Mouse (Mus musculus) hindbrain, embryonic 16.5 days (tissue): ENCODE data around the gene Gm3417. TPM values are rescaled to one million over a fixed set of nuclear protein-coding genes. Genes with fewer than 3 reads are reported as not detected.
"Not testable (repeated sequence)": the region's sequence is repeated elsewhere in the genome, so short reads cannot be mapped to it uniquely, and the experiment has no call there.

Experiments
- ATAC-seq: fragments of 200-750 bp; cut with Nextera tagmentation; 2 replicates; pipeline ENCODE4 v1.8.0; 2017; ENCODE audit warnings: moderate TSS enrichment, moderate library complexity
- H3K27ac ChIP-seq: fragments of 300-500 bp; sonication (generic); 2 replicates; pipeline ENCODE4 v1.5.1; 2014; ENCODE audit warnings: low read depth, mild to moderate bottlenecking, control low read depth, low read length, moderate library complexity
- H3K27me3 ChIP-seq: fragments of 300-500 bp; sonication (generic); replicated peaks from 2 replicates; pipeline ENCODE4 v1.6.1; 2014; ENCODE audit warnings: low read length; ENCODE audit not compliant: control insufficient read depth, insufficient read depth
- H3K36me3 ChIP-seq: fragments of 300-500 bp; sonication (generic); 2 replicates; pipeline ENCODE4 v1.6.1; 2014; ENCODE audit warnings: mild to moderate bottlenecking, low read length, moderate library complexity, mixed read lengths; ENCODE audit not compliant: control insufficient read depth, insufficient read depth
- H3K4me1 ChIP-seq: fragments of 300-500 bp; sonication (generic); 2 replicates; pipeline ENCODE4 v1.6.1; 2014; ENCODE audit warnings: low read depth, low read length; ENCODE audit not compliant: control insufficient read depth, insufficient read depth
- H3K4me2 ChIP-seq: fragments of 300-500 bp; sonication (generic); 2 replicates; pipeline ENCODE4 v1.6.1; 2014; ENCODE audit warnings: mild to moderate bottlenecking, low read length, control low read depth, moderate library complexity
- H3K4me3 ChIP-seq: fragments of 300-500 bp; sonication (generic); 2 replicates; pipeline ENCODE4 v1.5.1; 2014; ENCODE audit warnings: mild to moderate bottlenecking, low read length, control low read depth, moderate library complexity
- H3K9ac ChIP-seq: fragments of 300-500 bp; sonication (generic); 2 replicates; pipeline ENCODE4 v1.6.1; 2014; ENCODE audit warnings: low read depth, mild to moderate bottlenecking, control low read depth, low read length, moderate library complexity
- H3K9me3 ChIP-seq: fragments of 300-500 bp; sonication (generic); 2 replicates; pipeline ENCODE4 v1.6.1; 2014; ENCODE audit warnings: mild to moderate bottlenecking, low read length, moderate library complexity; ENCODE audit not compliant: control insufficient read depth
- WGBS: fragments of 180-500 bp; shearing (Covaris S2); extraction: QIAGEN DNeasy Blood & Tissue Kit; methylation state at CpG from one replicate; pipeline ENCODE4 v1.1.7; 2014; 5-methylcytosine and 5-hydroxymethylcytosine counted together
- polyA plus RNA-seq: library from polyadenylated mRNA; unstranded; fragments of >200 nt; fragmentation: Nextera tagmentation; extraction: Ambion mirVana; gene quantifications from 2 replicates; pipeline ENCODE4 v1.2.1, GENCODE M21; 2015

Gm3417 gene
- polyA plus RNA-seq, 1 experiment from 2014 or later, result not detected

DNA sequence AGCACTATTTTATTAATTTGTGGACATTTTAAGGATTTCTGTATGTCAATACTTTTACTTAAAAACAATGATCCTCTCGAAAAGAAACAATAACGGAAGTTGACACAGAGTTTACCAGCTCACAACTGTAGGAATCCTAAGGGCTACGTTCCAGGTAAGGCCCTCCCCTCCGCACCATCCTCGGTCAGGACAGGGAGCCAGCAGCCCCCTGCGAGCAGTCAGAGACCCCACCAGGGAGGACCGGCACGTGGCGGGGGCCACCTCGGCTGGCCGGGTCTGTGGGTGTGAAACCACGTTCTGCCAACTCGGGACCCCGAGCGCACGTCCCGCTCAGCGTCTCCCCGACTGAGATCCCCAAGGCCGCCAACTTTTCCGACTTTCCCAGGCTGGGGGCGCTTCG is 18.1 kb downstream of the Gm3417 start:
- Histone ChIP-seq H3K9ac (peak overlapping the region; percentile 80), H3K27me3 (no peaks in the 10 kb centered on the region), H3K27ac (no peak overlapping the region), H3K4me1 (peaks cover 6% of the 10 kb centered on the region), H3K36me3 (no peaks in the 10 kb centered on the region), H3K9me3 (no peaks in the 10 kb centered on the region), H3K4me3 (peak overlapping the region; percentile 72), H3K4me2 (peak overlapping the region; percentile 99)
- peak; percentile 3; the same call in 1 of the 2 replicates for ATAC-seq
- under 1% methylated on average over 8 of the region's 23 CpGs for WGBS

DNA sequence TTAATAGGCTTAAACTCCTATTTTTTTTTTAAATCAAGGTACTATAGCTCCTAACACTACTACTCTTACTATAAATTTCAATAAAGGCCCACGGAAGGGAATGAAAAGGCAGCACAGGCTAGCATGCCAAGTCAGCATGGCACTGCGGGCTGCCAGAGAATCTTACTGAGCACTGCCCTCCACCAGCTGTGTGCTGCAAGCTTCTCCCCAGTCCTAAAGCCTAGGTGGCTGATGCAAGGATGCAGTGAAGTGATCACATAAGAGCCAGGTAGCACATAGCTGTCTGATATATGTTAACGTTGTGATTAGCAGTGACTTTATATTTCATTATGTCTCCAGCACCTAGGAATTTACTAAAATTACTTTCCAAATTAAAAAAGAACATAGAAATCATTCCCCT is 18.6 kb downstream of the Gm3417 start:
- Histone ChIP-seq H3K4me1 (peaks cover 6% of the 10 kb centered on the region), H3K4me3 (peak overlapping the region; percentile 7; the same call in 1 of the 2 replicates), H3K9ac (peak overlapping the region; percentile 6; the same call in 1 of the 2 replicates), H3K27ac (no peak overlapping the region), H3K4me2 (peak overlapping the region; percentile 49), H3K9me3 (no peaks in the 10 kb centered on the region), H3K27me3 (no peaks in the 10 kb centered on the region), H3K36me3 (no peaks in the 10 kb centered on the region)
- 14% methylated on average over 3 of the region's 3 CpGs for WGBS
- no peak for ATAC-seq

DNA sequence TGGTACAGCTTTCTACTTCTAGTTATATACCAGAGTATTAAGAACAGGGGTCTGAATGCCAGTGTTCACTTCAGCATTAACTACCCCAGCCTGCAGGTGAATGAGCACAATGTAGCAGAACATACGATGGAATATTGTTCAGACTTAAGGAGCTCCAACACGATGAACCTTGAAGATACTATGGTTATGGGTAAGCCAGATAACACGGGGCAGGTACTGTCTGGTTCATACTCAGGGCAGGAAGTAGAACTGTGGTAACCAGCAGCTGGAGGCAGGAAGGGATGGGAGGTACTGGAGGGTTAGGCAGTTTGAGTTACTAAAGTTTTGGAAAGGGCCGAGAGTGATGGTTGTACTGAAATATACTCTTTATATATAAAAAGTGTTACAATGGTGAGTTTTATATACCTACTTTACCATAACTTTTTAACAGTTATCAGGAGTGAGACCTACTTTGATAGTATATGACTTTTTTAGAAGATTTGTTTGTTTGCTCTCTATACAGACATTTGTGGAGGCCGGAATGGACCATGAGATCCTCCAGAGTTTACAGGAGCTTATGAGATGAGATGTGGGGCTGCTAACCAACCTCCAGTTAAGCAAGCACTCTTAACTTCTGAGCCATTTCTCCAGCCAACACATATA is 19.8 kb downstream of the Gm3417 start:
- no peak overlapping the region for H3K4me2 ChIP-seq
- peaks cover 6% of the 10 kb centered on the region for H3K4me1 ChIP-seq
- no peak overlapping the region for H3K4me3 ChIP-seq
- H3K27ac ChIP-seq, result no peak overlapping the region
- WGBS, result 90% methylated on average over 5 of the region's 5 CpGs
- H3K9me3 ChIP-seq, result no peaks in the 10 kb centered on the region
- no peak overlapping the region for H3K9ac ChIP-seq
- H3K36me3 ChIP-seq, result peaks cover 6% of the 10 kb centered on the region
- no peaks in the 10 kb centered on the region for H3K27me3 ChIP-seq
- no peak for ATAC-seq

DNA sequence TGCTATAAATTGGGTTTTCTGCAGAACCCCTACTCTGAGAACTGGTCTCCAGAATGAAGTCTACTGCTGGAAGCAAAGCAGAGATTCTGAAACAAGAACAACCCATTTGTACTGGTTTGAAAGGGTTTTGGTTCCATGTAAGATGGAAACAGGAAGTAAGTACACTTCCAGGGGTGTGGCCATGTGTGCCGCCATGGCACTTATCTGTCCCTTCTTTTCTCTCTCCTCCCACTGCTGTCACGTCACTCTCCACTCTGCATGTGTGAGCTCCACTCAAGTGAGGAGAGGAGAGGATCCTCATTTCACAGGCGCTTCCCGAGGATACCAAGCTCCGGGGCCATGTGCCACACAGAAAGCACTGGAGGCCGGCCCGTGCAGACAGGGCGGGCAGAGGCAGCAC is 25.1 kb downstream of the Gm3417 start:
- Histone ChIP-seq H3K9ac (no peak overlapping the region), H3K27ac (no peak overlapping the region), H3K9me3 (no peaks in the 10 kb centered on the region), H3K27me3 (no peaks in the 10 kb centered on the region), H3K4me2 (no peak overlapping the region), H3K36me3 (peaks cover 30% of the 10 kb centered on the region), H3K4me1 (no peaks in the 10 kb centered on the region), H3K4me3 (no peak overlapping the region)
- 86% methylated on average over 8 of the region's 8 CpGs for WGBS
- no peak for ATAC-seq

DNA sequence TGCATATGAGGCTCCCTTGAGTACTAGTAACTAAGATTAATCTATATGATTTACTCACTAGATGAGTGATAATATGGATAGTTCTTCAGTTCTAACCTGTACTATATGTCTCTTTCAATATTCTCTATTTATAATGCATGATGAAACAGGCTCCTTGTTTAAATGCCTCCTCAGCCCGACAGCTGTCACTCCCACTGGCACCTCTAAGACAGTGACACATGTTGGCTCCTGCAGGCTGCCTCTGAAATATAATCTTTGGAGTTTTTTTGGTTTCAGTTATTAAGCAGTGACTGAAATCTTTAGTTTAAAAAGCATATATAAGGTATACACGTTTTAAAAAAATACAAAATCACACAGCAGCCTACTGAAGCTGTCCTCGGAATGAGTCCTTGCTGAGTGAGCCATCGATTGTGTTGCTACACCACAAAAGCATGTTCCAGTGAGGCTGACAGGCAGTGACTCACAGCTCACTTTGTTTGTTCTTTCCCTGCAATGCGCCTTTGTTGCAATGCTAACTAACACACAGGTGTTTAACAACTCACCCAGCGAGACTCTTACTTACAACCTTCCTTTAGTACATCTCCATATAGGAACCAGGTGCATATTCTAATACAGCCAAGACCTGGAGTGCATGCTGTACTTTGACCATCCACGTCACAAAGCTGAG is 29.3 kb downstream of the Gm3417 start:
- Histone ChIP-seq H3K9ac (no peak overlapping the region), H3K27me3 (no peaks in the 10 kb centered on the region), H3K9me3 (no peaks in the 10 kb centered on the region), H3K4me3 (no peak overlapping the region), H3K36me3 (peaks cover 34% of the 10 kb centered on the region), H3K4me2 (no peak overlapping the region), H3K27ac (no peak overlapping the region), H3K4me1 (peaks cover 7% of the 10 kb centered on the region)
- ATAC-seq, result no peak
- WGBS, result 86% methylated on average over 7 of the region's 7 CpGs

- 87% methylated on average over 1 of the region's 1 CpGs for WGBS
- Histone ChIP-seq H3K9ac (no peak overlapping the region), H3K4me3 (no peak overlapping the region), H3K9me3 (no peaks in the 10 kb centered on the region), H3K36me3 (peaks cover 10% of the 10 kb centered on the region), H3K27ac (no peak overlapping the region), H3K27me3 (no peaks in the 10 kb centered on the region), H3K4me2 (peak overlapping the region; percentile 22), H3K4me1 (peaks cover 16% of the 10 kb centered on the region)
- ATAC-seq, result no peak
These were observed 34.0 kb downstream of the Gm3417 start for GRCm38 (mm10) chr17:14944551-14944950.

- Histone ChIP-seq H3K4me2 (peak overlapping the region; percentile 80), H3K27ac (no peak overlapping the region), H3K4me1 (peaks cover 16% of the 10 kb centered on the region), H3K36me3 (peaks cover 5% of the 10 kb centered on the region), H3K9ac (peak overlapping the region; percentile 81), H3K27me3 (no peaks in the 10 kb centered on the region), H3K9me3 (no peaks in the 10 kb centered on the region), H3K4me3 (peak overlapping the region; percentile 81)
- ATAC-seq, result no peak; the same call in 1 of the 2 replicates
- 13% methylated on average over 16 of the region's 16 CpGs for WGBS
These were observed 34.9 kb downstream of the Gm3417 start for GRCm38 (mm10) chr17:14943729-14944059.

GRCm38 (mm10) chr17:14943009-14943728 is 35.4 kb downstream of the Gm3417 start, which contains the start of the genes Wdr27 and 1600012H06Rik:
Gene Wdr27 (minus strand): TSS chr17:14943158.
Gene 1600012H06Rik (plus strand): TSS chr17:14943184.
- Histone ChIP-seq H3K36me3 (peaks cover 5% of the 10 kb centered on the region), H3K4me1 (peaks cover 16% of the 10 kb centered on the region), H3K9ac (peak within 1 kb of the TSS; percentile 87), H3K4me3 (peak within 1 kb of the TSS; percentile 81), H3K27me3 (no peaks in the 10 kb centered on the region), H3K9me3 (no peaks in the 10 kb centered on the region), H3K4me2 (peak within 1 kb of the TSS; percentile 80), H3K27ac (peak within 1 kb of the TSS; percentile 86)
- peak; percentile 99 for ATAC-seq
- under 1% methylated on average over 54 of the region's 54 CpGs for WGBS

DNA sequence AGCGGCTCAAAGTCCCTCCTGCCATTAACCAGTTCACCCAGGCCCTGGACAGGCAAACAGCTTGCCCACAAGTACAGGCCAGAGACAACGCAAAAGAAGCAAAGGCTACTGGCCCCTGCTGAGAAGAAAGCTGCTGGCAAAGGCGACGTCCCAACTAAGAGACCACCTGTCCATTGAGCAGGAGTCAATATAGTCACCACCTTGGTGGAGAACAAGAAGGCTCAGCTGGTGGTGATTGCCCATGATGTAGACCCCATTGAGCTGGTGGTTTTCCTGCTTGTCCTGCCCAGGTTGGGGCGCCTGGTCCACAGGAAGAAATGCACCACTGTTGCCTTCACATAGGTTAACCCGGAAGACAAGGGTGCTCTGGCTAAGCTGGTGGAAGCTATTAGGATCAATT is 36.4 kb downstream of the Gm3417 start:
- H3K9ac ChIP-seq, result peak overlapping the region; percentile 87; the same call in 1 of the 2 replicates
- peaks cover 16% of the 10 kb centered on the region for H3K4me1 ChIP-seq
- peak overlapping the region; percentile 71 for H3K4me2 ChIP-seq
- not testable (repeated sequence) for H3K36me3 ChIP-seq, H3K27me3 ChIP-seq, H3K9me3 ChIP-seq, H3K27ac ChIP-seq, ATAC-seq
- 64% methylated on average over 6 of the region's 6 CpGs for WGBS
- H3K4me3 ChIP-seq, result peak overlapping the region; percentile 81
